13 mouse cellular contexts compared by ENCODE assay signal in genomic region chr6:39240956-39241355, GRCm38 (mm10).
"Had no signal": no experiment of that assay in that cellular context is flagged by ENCODE, and none has a peak within 500 bp of the region (broad histone marks: within the 10 kb centered on the region; RNA-seq: fewer than 3 reads in every experiment).

No protein-coding gene starts in this region.

- H3K27ac ChIP-seq: limb, embryonic 10.5 days; liver, embryonic 15.5 days; midbrain, embryonic 10.5 days; neural tube, embryonic 13.5 days had no signal

- H3K4me1 ChIP-seq: midbrain, embryonic 10.5 days had no signal

- H3K27me3 ChIP-seq: kidney, embryonic 15.5 days; neural tube, embryonic 13.5 days had no signal

- H3K4me3 ChIP-seq: kidney, embryonic 15.5 days; left cerebral cortex, adult 2 months; limb, embryonic 10.5 days; liver, embryonic 15.5 days; midbrain, embryonic 10.5 days; neural tube, embryonic 13.5 days had no signal

- H3K4me2 ChIP-seq: kidney, embryonic 15.5 days; liver, embryonic 11.5 days; liver, embryonic 15.5 days; neural tube, embryonic 13.5 days had no signal

- H3K36me3 ChIP-seq: kidney, embryonic 15.5 days; limb, embryonic 10.5 days; liver, embryonic 15.5 days; midbrain, embryonic 10.5 days; neural tube, embryonic 13.5 days had no signal

- ATAC-seq: lung, postnatal 0 days had no signal

- DNase-seq: kidney, postnatal 14 days; lung, adult 2 months; lung, postnatal 36 days; midbrain, embryonic 14.5 days; thymus, postnatal 4 days had no signal

- H3K9ac ChIP-seq: kidney, embryonic 15.5 days; liver, embryonic 15.5 days; neural tube, embryonic 13.5 days had no signal

- H3K9me3 ChIP-seq: kidney, embryonic 15.5 days; limb, embryonic 10.5 days; liver, embryonic 15.5 days; midbrain, embryonic 10.5 days; neural tube, embryonic 13.5 days had no signal
